Mouse (Mus musculus) liver, adult 2 months (tissue): ENCODE results near the gene Aqp2.

Experiments used
- CTCF ChIP-seq: fragments of 200-500 bp; IDR thresholded peaks from 2 replicates; pipeline ENCODE4 v1.5.1; 2011; ENCODE audit warnings: low read depth, low read length, control low read depth
- POLR2A ChIP-seq: fragments of 200-500 bp; IDR thresholded peaks from 2 replicates; pipeline ENCODE4 v1.6.1; 2011; ENCODE audit warnings: low read length, control low read depth; ENCODE audit not compliant: insufficient read depth; ENCODE audit errors: extremely low read depth

GRCm38 (mm10) chr15:99603216-99603615, 24.4 kb downstream of the Aqp2 start:
- TF ChIP-seq CTCF (no peak), POLR2A (no peak)
